Mouse (Mus musculus) heart, postnatal 0 days (tissue): ENCODE measurements around the gene Tedc1. TPM values are rescaled to one million over a fixed set of nuclear protein-coding genes. Genes with fewer than 3 reads are reported as not detected.

Experiments used
- ATAC-seq: fragments of 200-750 bp; cut with Nextera tagmentation; 2 replicates; pipeline ENCODE4 v1.8.0; 2017; ENCODE audit warnings: low read depth, moderate number of reproducible peaks, moderate library complexity; ENCODE audit not compliant: insufficient read depth
- DNase-seq: peaks from one replicate; pipeline ENCODE4 v3.0.0-alpha.2; 2016; ENCODE audit warnings: low spot score
- H3K27ac ChIP-seq: fragments of 300-500 bp; sonication (generic); 2 replicates; pipeline ENCODE4 v1.5.1; 2014; ENCODE audit warnings: low read depth, mild to moderate bottlenecking
- H3K27me3 ChIP-seq: fragments of 300-500 bp; sonication (generic); 2 replicates; pipeline ENCODE4 v1.6.1; 2014; ENCODE audit warnings: low read length, mixed read lengths; ENCODE audit not compliant: control insufficient read depth, insufficient read depth
- H3K36me3 ChIP-seq: fragments of 300-500 bp; sonication (generic); replicated peaks from 2 replicates; pipeline ENCODE4 v1.6.1; 2014; ENCODE audit warnings: low read length, mixed read lengths; ENCODE audit not compliant: control insufficient read depth, insufficient read depth
- H3K4me1 ChIP-seq: fragments of 300-500 bp; sonication (generic); 2 replicates; pipeline ENCODE4 v1.6.1; 2014; ENCODE audit warnings: antibody characterized with exemption; ENCODE audit not compliant: control insufficient read depth, insufficient read depth
- H3K4me2 ChIP-seq: fragments of 300-500 bp; sonication (generic); 2 replicates; pipeline ENCODE4 v1.6.1; 2014; ENCODE audit warnings: low read depth, mild to moderate bottlenecking, low read length, moderate library complexity
- H3K4me3 ChIP-seq: fragments of 300-500 bp; sonication (generic); 2 replicates; pipeline ENCODE4 v1.5.1; 2014; ENCODE audit warnings: low read depth, low read length
- H3K9ac ChIP-seq: fragments of 300-500 bp; sonication (generic); replicated peaks from 2 replicates; pipeline ENCODE4 v1.6.1; 2014; ENCODE audit warnings: low read depth, low read length, mixed read lengths
- H3K9me3 ChIP-seq: fragments of 300-500 bp; sonication (generic); replicated peaks from 2 replicates; pipeline ENCODE4 v1.6.1; 2016; ENCODE audit warnings: low read length; ENCODE audit not compliant: control insufficient read depth
- CTCF ChIP-seq: IDR thresholded peaks from 2 replicates; pipeline ENCODE4 v1.5.1; 2016; ENCODE audit warnings: antibody characterized with exemption, control low read depth, low read depth
- EP300 ChIP-seq: IDR thresholded peaks from 2 replicates; pipeline ENCODE4 v1.6.1; 2016; ENCODE audit warnings: antibody characterized with exemption, low read depth
- WGBS: fragments of 180-500 bp; shearing (Covaris S2); extraction: QIAGEN DNeasy Blood & Tissue Kit; methylation state at CpG from one replicate; pipeline ENCODE4 v1.1.7; 2014; 5-methylcytosine and 5-hydroxymethylcytosine counted together
- polyA plus RNA-seq: library from polyadenylated mRNA; unstranded; fragments of >200 nt; fragmentation: Nextera tagmentation; extraction: Ambion mirVana; gene quantifications from 2 replicates; pipeline ENCODE4 v1.2.1, GENCODE M21; 2015
- total RNA-seq: library from RNA; depleted of rRNA; stranded (reverse); fragments of >200 nt; gene quantifications from 2 replicates; pipeline ENCODE4 v1.2.3, GENCODE M21; 2014; ENCODE audit warnings: low replicate concordance

The Tedc1 gene
- total and polyA plus RNA-seq, 2 experiments from 2014 or later: 4.5 to 6.7 TPM

- H3K27ac ChIP-seq: peak within 1 kb of the TSS; percentile 98
- ATAC-seq (peak; percentile 71), DNase-seq (peak; percentile 99)
- WGBS: under 1% methylated on average over 68 of the region's 68 CpGs
- H3K36me3 ChIP-seq: peaks cover 39% of the 10 kb centered on the region
- H3K4me3 ChIP-seq: peak within 1 kb of the TSS; percentile 88
- H3K27me3 ChIP-seq: no peaks in the 10 kb centered on the region
- H3K9ac ChIP-seq: peak within 1 kb of the TSS; percentile 95
- TF ChIP-seq EP300 (peak; percentile 90), CTCF (peak; percentile 44)
- H3K4me2 ChIP-seq: peak within 1 kb of the TSS; percentile 91
- H3K9me3 ChIP-seq: no peaks in the 10 kb centered on the region
- H3K4me1 ChIP-seq: peaks cover 43% of the 10 kb centered on the region
These were observed 16.2 kb upstream of the Tedc1 start, which contains the start of gene Crip2 for GRCm38 (mm10) chr12:113139908-113140615. TSS of gene Crip2 (plus strand) at chr12:113140236.

- H3K4me2 ChIP-seq: peak overlapping the region; percentile 91
- H3K27me3 ChIP-seq: no peaks in the 10 kb centered on the region
- DNase-seq (peak; percentile 48), ATAC-seq (no peak; the same call in 1 of the 2 replicates)
- H3K9me3 ChIP-seq: no peaks in the 10 kb centered on the region
- peak overlapping the region; percentile 88 for H3K4me3 ChIP-seq
- H3K36me3 ChIP-seq: peaks cover 39% of the 10 kb centered on the region
- peak overlapping the region; percentile 95 for H3K9ac ChIP-seq
- peaks cover 41% of the 10 kb centered on the region for H3K4me1 ChIP-seq
- WGBS: 1% methylated on average over 48 of the region's 49 CpGs
- TF ChIP-seq CTCF: no peak
- no peak; the same call in 1 of the 2 replicates for TF ChIP-seq EP300
- H3K27ac ChIP-seq: peak overlapping the region; percentile 98
These were observed 15.4 kb upstream of the Tedc1 start for GRCm38 (mm10) chr12:113140616-113141411.

- peaks cover 43% of the 10 kb centered on the region for H3K4me1 ChIP-seq
- 8% methylated on average over 8 of the region's 8 CpGs for WGBS
- no peak for TF ChIP-seq EP300
- TF ChIP-seq CTCF: no peak
- no peaks in the 10 kb centered on the region for H3K27me3 ChIP-seq
- H3K9ac ChIP-seq: peak overlapping the region; percentile 95
- H3K27ac ChIP-seq: peak overlapping the region; percentile 98
- H3K36me3 ChIP-seq: peaks cover 33% of the 10 kb centered on the region
- peak overlapping the region; percentile 88 for H3K4me3 ChIP-seq
- H3K9me3 ChIP-seq: no peaks in the 10 kb centered on the region
- peak overlapping the region; percentile 91 for H3K4me2 ChIP-seq
- no peak for ATAC-seq
- DNase-seq: peak; percentile 39
These were observed 14.7 kb upstream of the Tedc1 start for GRCm38 (mm10) chr12:113141531-113141973.

GRCm38 (mm10) chr12:113142021-113142975, 13.9 kb upstream of the Tedc1 start:
- 2% methylated on average over 15 of the region's 15 CpGs for WGBS
- peak; percentile 75 for TF ChIP-seq EP300
- TF ChIP-seq CTCF: peak; percentile 18; the same call in 1 of the 2 replicates
- peaks cover 31% of the 10 kb centered on the region for H3K36me3 ChIP-seq
- H3K4me3 ChIP-seq: peak overlapping the region; percentile 88
- peak overlapping the region; percentile 95 for H3K9ac ChIP-seq
- peak overlapping the region; percentile 98 for H3K27ac ChIP-seq
- H3K9me3 ChIP-seq: no peaks in the 10 kb centered on the region
- no peaks in the 10 kb centered on the region for H3K27me3 ChIP-seq
- peak; percentile 52 for ATAC-seq
- peak overlapping the region; percentile 91 for H3K4me2 ChIP-seq
- peaks cover 50% of the 10 kb centered on the region for H3K4me1 ChIP-seq
- DNase-seq: peak; percentile 97

GRCm38 (mm10) chr12:113143164-113143563, 13.1 kb upstream of the Tedc1 start:
- TF ChIP-seq CTCF: no peak
- TF ChIP-seq EP300: no peak
- Histone ChIP-seq H3K27me3 (no peaks in the 10 kb centered on the region), H3K4me2 (peak overlapping the region; percentile 91), H3K36me3 (peaks cover 31% of the 10 kb centered on the region), H3K4me3 (peak overlapping the region; percentile 88), H3K27ac (peak overlapping the region; percentile 98), H3K9ac (peak overlapping the region; percentile 75), H3K9me3 (no peaks in the 10 kb centered on the region), H3K4me1 (peaks cover 56% of the 10 kb centered on the region)
- WGBS: 21% methylated on average over 7 of the region's 7 CpGs
- no peak for ATAC-seq
- no peak for DNase-seq
